In genomic region chr10:62987341-62987740, GRCm38 (mm10) we compare ENCODE assay signal across 9 mouse cellular contexts. TPM values are rescaled to one million over a fixed set of nuclear protein-coding genes. Genes with fewer than 3 reads are reported as not detected.
DNase-seq lines count a peak whose midpoint lies in the region; ATAC-seq and TF ChIP-seq lines count a peak whose summit lies in the region.
"Had no signal": no experiment of that assay in that cellular context is flagged by ENCODE, and none has a peak within 500 bp of the region (broad histone marks: within the 10 kb centered on the region; RNA-seq: fewer than 3 reads in every experiment).

No protein-coding gene starts in this region.

- peak; percentile 66 for TF ChIP-seq CTCF in intestine, postnatal 0 days (IDR thresholded peaks at IDR 0.05; ENCODE audit: low read depth)
- TF ChIP-seq CTCF in G1E (IDR thresholded peaks at IDR 0.05; ENCODE audit: low read depth, low read length) = peak; percentile 26; the same call in 1 of the 2 replicates

- H3K9ac ChIP-seq in intestine, postnatal 0 days (ENCODE audit: low read depth, low read length) = no peak overlapping the region
- no peak overlapping the region for H3K9ac ChIP-seq in intestine, embryonic 15.5 days
- H3K9ac ChIP-seq: heart, embryonic 15.5 days; neural tube, embryonic 13.5 days had no signal

- H3K4me2 ChIP-seq in intestine, postnatal 0 days (replicated peaks; ENCODE audit: low read depth) = no peak overlapping the region
- H3K4me2 ChIP-seq in intestine, embryonic 15.5 days (replicated peaks) = no peak overlapping the region
- H3K4me2 ChIP-seq: heart, embryonic 15.5 days; neural tube, embryonic 13.5 days had no signal

- H3K27me3 ChIP-seq in intestine, postnatal 0 days (replicated peaks; ENCODE audit: control insufficient read depth, insufficient read depth, low read length) = no peaks in the 10 kb centered on the region
- no peaks in the 10 kb centered on the region for H3K27me3 ChIP-seq in intestine, embryonic 15.5 days (replicated peaks)
- no peaks in the 10 kb centered on the region for H3K27me3 ChIP-seq in G1E (ENCODE audit: insufficient read depth, low read length)
- H3K27me3 ChIP-seq: heart, embryonic 15.5 days; neural tube, embryonic 13.5 days had no signal

- H3K36me3 ChIP-seq in intestine, postnatal 0 days (ENCODE audit: control insufficient read depth, insufficient read depth) = peaks cover 36% of the 10 kb centered on the region; the same call in 1 of the 2 replicates
- H3K36me3 ChIP-seq in intestine, embryonic 15.5 days = peaks cover 16% of the 10 kb centered on the region
- peaks cover 50% of the 10 kb centered on the region for H3K36me3 ChIP-seq in G1E (replicated peaks)

- H3K27ac ChIP-seq in intestine, postnatal 0 days (ENCODE audit: low read depth, low read length) = no peak overlapping the region
- H3K27ac ChIP-seq in intestine, embryonic 15.5 days = no peak overlapping the region
- H3K27ac ChIP-seq: heart, embryonic 15.5 days; neural tube, embryonic 13.5 days had no signal

- H3K4me1 ChIP-seq in intestine, postnatal 0 days (replicated peaks; ENCODE audit: control insufficient read depth, insufficient read depth, low read length) = no peaks in the 10 kb centered on the region
- no peaks in the 10 kb centered on the region for H3K4me1 ChIP-seq in intestine, embryonic 15.5 days (replicated peaks)
- no peaks in the 10 kb centered on the region for H3K4me1 ChIP-seq in G1E (ENCODE audit: insufficient read depth, low read depth, low read length)
- H3K4me1 ChIP-seq: neural tube, embryonic 13.5 days had no signal

- no peak; the same call in 1 of the 2 replicates for ATAC-seq in intestine, postnatal 0 days
- no peak for ATAC-seq in intestine, embryonic 15.5 days
- ATAC-seq in G1E (ENCODE audit: extremely low read depth, insufficient number of reproducible peaks, low FRiP score, poor library complexity, severe bottlenecking) = no peak

- WGBS in intestine, postnatal 0 days = 35% methylated on average over 3 of the region's 3 CpGs
- WGBS in intestine, embryonic 15.5 days = 31% methylated on average over 3 of the region's 3 CpGs

- DNase-seq in CD4-positive helper T cell, adult 2 months (ENCODE audit: low read depth, low spot score) = peak; percentile 51
- no peak for DNase-seq in G1E (ENCODE audit: low spot score)
- DNase-seq in forelimb bud, embryonic 11.5 days (ENCODE audit: low read depth, low spot score) = peak; percentile 46
- DNase-seq in testis, postnatal 10 days (ENCODE audit: low spot score) = peak; percentile 79
- DNase-seq in layer of hippocampus, adult 9-11 months = no peak

- no peak overlapping the region for H3K4me3 ChIP-seq in intestine, postnatal 0 days (ENCODE audit: low read depth, low read length)
- no peak overlapping the region for H3K4me3 ChIP-seq in intestine, embryonic 15.5 days (replicated peaks)
- H3K4me3 ChIP-seq in G1E (ENCODE audit: low read depth, low read length) = no peak overlapping the region
- H3K4me3 ChIP-seq: heart, embryonic 15.5 days; neural tube, embryonic 13.5 days had no signal

- H3K9me3 ChIP-seq in intestine, postnatal 0 days (ENCODE audit: control insufficient read depth) = no peaks in the 10 kb centered on the region
- H3K9me3 ChIP-seq in intestine, embryonic 15.5 days = no peaks in the 10 kb centered on the region
- no peaks in the 10 kb centered on the region for H3K9me3 ChIP-seq in G1E (replicated peaks)
- H3K9me3 ChIP-seq: heart, embryonic 15.5 days; neural tube, embryonic 13.5 days had no signal

RNA-seq across cellular contexts. Expression of gene Rufy2, which starts 7.3 kb away (rescaled TPM):
- 13.9 and 18.8 TPM in 2 replicates for polyA plus RNA-seq in intestine, postnatal 0 days (2015; fragmentation: Nextera tagmentation; extraction: Ambion mirVana)
- 20.3 and 20.7 TPM in 2 replicates for polyA plus RNA-seq in intestine, embryonic 15.5 days (2015; fragmentation: Nextera tagmentation; extraction: Ambion mirVana)
- 4.7 and 6.5 TPM in 2 replicates for total RNA-seq in G1E (2014; fragmentation: Nextera tagmentation)
- 5.8 and 5.9 TPM in 2 replicates for total RNA-seq in G1E (2017)
- polyA plus RNA-seq in G1E (2012) = 0.47 and 0.57 TPM in 2 replicates

RNA-seq across cellular contexts. Expression of gene Hnrnph3, which starts 36.7 kb away (rescaled TPM):
- polyA plus RNA-seq in intestine, postnatal 0 days (2015; fragmentation: Nextera tagmentation; extraction: Ambion mirVana) = 21.2 and 25.0 TPM in 2 replicates
- polyA plus RNA-seq in intestine, embryonic 15.5 days (2015; fragmentation: Nextera tagmentation; extraction: Ambion mirVana) = 73.6 and 75.4 TPM in 2 replicates
- 12.2 and 26.2 TPM in 2 replicates for total RNA-seq in G1E (2014; fragmentation: Nextera tagmentation)
- 16.9 and 28.8 TPM in 2 replicates for total RNA-seq in G1E (2017)
- polyA plus RNA-seq in G1E (2012) = 7.3 and 7.8 TPM in 2 replicates

RNA-seq across cellular contexts. Expression of gene Pbld2, which starts 36.8 kb away (rescaled TPM):
- 36.2 and 43.7 TPM in 2 replicates for polyA plus RNA-seq in intestine, postnatal 0 days (2015; fragmentation: Nextera tagmentation; extraction: Ambion mirVana)
- polyA plus RNA-seq in intestine, embryonic 15.5 days (2015; fragmentation: Nextera tagmentation; extraction: Ambion mirVana) = 5.7 and 6.8 TPM in 2 replicates
- total RNA-seq in G1E (2014; fragmentation: Nextera tagmentation) (not detected in 2 replicates), G1E (2017) (0.23 TPM in 1 of 2 replicates, not detected in the other)
- not detected in 2 replicates for polyA plus RNA-seq in G1E (2012)

RNA-seq across cellular contexts. Expression of gene Dna2, which starts 40.5 kb away (rescaled TPM):
- polyA plus RNA-seq in intestine, postnatal 0 days (2015; fragmentation: Nextera tagmentation; extraction: Ambion mirVana) = 9.6 and 11.5 TPM in 2 replicates
- polyA plus RNA-seq in intestine, embryonic 15.5 days (2015; fragmentation: Nextera tagmentation; extraction: Ambion mirVana) = 21.7 and 22.0 TPM in 2 replicates
- total RNA-seq in G1E (2014; fragmentation: Nextera tagmentation) (21.3 and 25.4 TPM in 2 replicates), G1E (2017) (21.4 and 24.5 TPM in 2 replicates)
- polyA plus RNA-seq in G1E (2012) = 8.0 and 9.6 TPM in 2 replicates

Comparison
In these comparisons a context has a peak if more than half of its experiments do, and no peak if none do; other contexts are left out.
1. DNase-seq: peak in CD4-positive helper T cell, adult 2 months (single experiment), forelimb bud, embryonic 11.5 days (single experiment) and testis, postnatal 10 days (single experiment); none in G1E (single experiment) and layer of hippocampus, adult 9-11 months (single experiment).